Mouse (Mus musculus) neural tube, embryonic 14.5 days (tissue): ENCODE data around the gene D630039A03Rik. TPM values are rescaled to one million over a fixed set of nuclear protein-coding genes. Genes with fewer than 3 reads are reported as not detected.

Source experiments
- ATAC-seq: fragments of 200-750 bp; cut with Nextera tagmentation; 2 replicates; pipeline ENCODE4 v1.8.0; 2017; ENCODE audit warnings: low read depth, mild to moderate bottlenecking, moderate TSS enrichment, moderate library complexity
- H3K27ac ChIP-seq: fragments of 300-500 bp; sonication (generic); 2 replicates; pipeline ENCODE4 v1.5.1; 2014; ENCODE audit warnings: low read depth, mild to moderate bottlenecking, control low read depth, low read length, moderate library complexity, mixed read lengths
- H3K27me3 ChIP-seq: fragments of 300-500 bp; sonication (generic); 2 replicates; pipeline ENCODE4 v1.6.1; 2014; ENCODE audit warnings: low read length; ENCODE audit not compliant: control insufficient read depth, insufficient read depth
- H3K36me3 ChIP-seq: fragments of 300-500 bp; sonication (generic); 2 replicates; pipeline ENCODE4 v1.6.1; 2014; ENCODE audit warnings: low read length, mixed read lengths; ENCODE audit not compliant: control insufficient read depth, insufficient read depth
- H3K4me1 ChIP-seq: fragments of 300-500 bp; sonication (generic); 2 replicates; pipeline ENCODE4 v1.6.1; 2014; ENCODE audit warnings: low read length; ENCODE audit not compliant: control insufficient read depth, insufficient read depth
- H3K4me2 ChIP-seq: fragments of 300-500 bp; sonication (generic); 2 replicates; pipeline ENCODE4 v1.6.1; 2014; ENCODE audit warnings: mild to moderate bottlenecking, low read depth, low read length, control low read depth
- H3K4me3 ChIP-seq: fragments of 300-500 bp; sonication (generic); 2 replicates; pipeline ENCODE4 v1.5.1; 2014; ENCODE audit warnings: low read depth, low read length, control low read depth, mixed read lengths
- H3K9ac ChIP-seq: fragments of 300-500 bp; sonication (generic); replicated peaks from 2 replicates; pipeline ENCODE4 v1.6.1; 2014; ENCODE audit warnings: low read depth, mild to moderate bottlenecking, control low read depth, low read length, mixed read lengths
- H3K9me3 ChIP-seq: fragments of 300-500 bp; sonication (generic); 2 replicates; pipeline ENCODE4 v1.6.1; 2016; ENCODE audit warnings: low read length; ENCODE audit not compliant: control insufficient read depth
- WGBS: fragments of 180-500 bp; shearing (Covaris S2); extraction: QIAGEN DNeasy Blood & Tissue Kit; methylation state at CpG from one replicate; pipeline ENCODE4 v1.1.7; 2014; 5-methylcytosine and 5-hydroxymethylcytosine counted together
- polyA plus RNA-seq: library from polyadenylated mRNA; unstranded; fragments of >200 nt; fragmentation: Nextera tagmentation; extraction: Ambion mirVana; gene quantifications from 2 replicates; pipeline ENCODE4 v1.2.1, GENCODE M21; 2014

Gene D630039A03Rik
- polyA plus RNA-seq, 1 experiment from 2014 or later = 0.39 TPM

DNA sequence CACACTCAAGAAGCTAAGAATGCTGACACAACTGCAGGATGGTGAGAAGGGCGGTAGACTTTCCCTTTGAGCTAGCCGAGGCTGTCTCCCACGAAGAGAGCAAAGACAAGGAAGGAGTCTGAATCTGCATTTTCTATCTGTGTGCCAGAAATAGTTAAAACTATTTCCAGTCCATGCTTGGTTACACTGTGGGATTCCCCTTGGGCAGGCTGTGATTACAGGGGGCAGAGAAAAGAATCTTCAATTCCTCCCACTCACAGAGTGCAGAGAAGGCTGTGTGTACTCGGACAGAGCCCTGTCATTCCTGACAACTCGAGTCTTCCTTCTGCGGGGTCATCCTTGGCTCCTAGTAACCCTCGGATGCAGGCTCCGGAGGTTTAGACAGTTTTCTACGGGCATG, 49.1 kb downstream of the D630039A03Rik start:
- Histone ChIP-seq H3K4me2 (no peak overlapping the region), H3K27ac (no peak overlapping the region), H3K9ac (no peak overlapping the region), H3K9me3 (no peaks in the 10 kb centered on the region), H3K36me3 (no peaks in the 10 kb centered on the region), H3K4me1 (peaks cover 10% of the 10 kb centered on the region), H3K27me3 (no peaks in the 10 kb centered on the region), H3K4me3 (no peak overlapping the region)
- ATAC-seq = no peak
- 60% methylated on average over 9 of the region's 9 CpGs for WGBS

DNA sequence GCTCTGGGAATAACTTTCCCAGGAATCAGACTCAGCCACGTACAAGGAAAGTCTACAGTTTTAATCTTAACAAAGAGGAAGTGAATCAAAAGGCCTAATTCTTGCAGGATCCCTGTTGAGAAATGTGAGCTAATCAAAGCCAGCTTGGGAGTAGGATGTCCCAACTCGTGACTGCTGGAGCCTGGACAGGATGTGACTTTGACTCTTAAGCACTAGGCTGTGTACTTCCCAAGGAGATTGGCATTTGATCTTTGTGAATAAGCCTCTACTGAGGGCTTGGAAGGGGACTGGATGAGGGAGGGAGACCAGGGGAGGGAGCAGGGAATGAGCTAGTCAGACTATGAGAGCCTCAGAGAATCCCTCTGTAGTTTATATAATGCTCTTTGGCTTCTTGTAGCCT, 50.0 kb downstream of the D630039A03Rik start:
- no peak for ATAC-seq
- Histone ChIP-seq H3K9ac (no peak overlapping the region), H3K4me2 (no peak overlapping the region), H3K36me3 (no peaks in the 10 kb centered on the region), H3K27me3 (no peaks in the 10 kb centered on the region), H3K4me3 (no peak overlapping the region), H3K27ac (no peak overlapping the region), H3K4me1 (peaks cover 10% of the 10 kb centered on the region), H3K9me3 (no peaks in the 10 kb centered on the region)
- 34% methylated on average over 2 of the region's 2 CpGs for WGBS

GRCm38 (mm10) chr4:57862269-57862986, 53.7 kb downstream of the D630039A03Rik start:
- Histone ChIP-seq H3K27ac (no peak overlapping the region), H3K4me2 (no peak overlapping the region), H3K9me3 (no peaks in the 10 kb centered on the region), H3K36me3 (no peaks in the 10 kb centered on the region), H3K4me1 (peaks cover 9% of the 10 kb centered on the region), H3K27me3 (no peaks in the 10 kb centered on the region), H3K4me3 (no peak overlapping the region), H3K9ac (no peak overlapping the region)
- WGBS = 55% methylated on average over 9 of the region's 9 CpGs
- no peak for ATAC-seq

GRCm38 (mm10) chr4:57861856-57862255, 54.2 kb downstream of the D630039A03Rik start:
- Histone ChIP-seq H3K9me3 (no peaks in the 10 kb centered on the region), H3K27ac (no peak overlapping the region), H3K36me3 (no peaks in the 10 kb centered on the region), H3K9ac (no peak overlapping the region), H3K27me3 (no peaks in the 10 kb centered on the region), H3K4me3 (no peak overlapping the region), H3K4me1 (peaks cover 3% of the 10 kb centered on the region), H3K4me2 (no peak overlapping the region)
- no peak for ATAC-seq
- WGBS = 75% methylated on average over 8 of the region's 8 CpGs

- H3K27ac ChIP-seq = no peak overlapping the region
- 0 out of 2 replicates have a peak, but pooled peaks cover 1% of the 10 kb centered on the region for H3K4me1 ChIP-seq
- no peaks in the 10 kb centered on the region for H3K27me3 ChIP-seq
- ATAC-seq = no peak
- 80% methylated on average over 6 of the region's 6 CpGs for WGBS
- H3K9me3 ChIP-seq = no peaks in the 10 kb centered on the region
- H3K36me3 ChIP-seq = peaks cover 2% of the 10 kb centered on the region; the same call in 1 of the 2 replicates
- no peak overlapping the region for H3K4me3 ChIP-seq
- H3K9ac ChIP-seq = no peak overlapping the region
- H3K4me2 ChIP-seq = no peak overlapping the region
Measured at GRCm38 (mm10) chr4:57861166-57861565, 54.9 kb downstream of the D630039A03Rik start.

GRCm38 (mm10) chr4:57860204-57860611, 55.9 kb downstream of the D630039A03Rik start:
- Histone ChIP-seq H3K9me3 (no peaks in the 10 kb centered on the region), H3K4me3 (no peak overlapping the region), H3K27ac (no peak overlapping the region), H3K4me1 (no peaks in the 10 kb centered on the region), H3K4me2 (no peak overlapping the region), H3K27me3 (no peaks in the 10 kb centered on the region), H3K36me3 (peaks cover 9% of the 10 kb centered on the region; the same call in 1 of the 2 replicates), H3K9ac (no peak overlapping the region)
- ATAC-seq = no peak
- WGBS = 82% methylated on average over 6 of the region's 6 CpGs

Other genes starting within 250 kb of the D630039A03Rik start
- gene Akap2, start 198.6 kb downstream of the D630039A03Rik start, polyA plus RNA-seq = 8.6 and 12.0 TPM in 2 replicates
- 272 and 294 TPM in 2 replicates for gene Txn1, start 40.1 kb upstream of the D630039A03Rik start, polyA plus RNA-seq
- not detected in 2 replicates for gene Txndc8, start 92.8 kb upstream of the D630039A03Rik start, polyA plus RNA-seq